Mouse (Mus musculus) hindbrain, embryonic 11.5 days (tissue): Measurements from ENCODE around the gene Hgd. TPM values are rescaled to one million over a fixed set of nuclear protein-coding genes. Genes with fewer than 3 reads are reported as not detected.

Experiments used
- ATAC-seq: fragments of 200-750 bp; cut with Nextera tagmentation; 2 replicates; pipeline ENCODE4 v1.8.0; 2017; ENCODE audit warnings: mild to moderate bottlenecking, moderate TSS enrichment, moderate library complexity; ENCODE audit not compliant: low FRiP score
- DNase-seq: peaks from one replicate; pipeline ENCODE4 v3.0.0-alpha.2; 2015; ENCODE audit warnings: low spot score
- H3K27ac ChIP-seq: fragments of 300-500 bp; sonication (generic); 2 replicates; pipeline ENCODE4 v1.5.1; 2014; ENCODE audit warnings: mild to moderate bottlenecking, low read depth, low read length
- H3K27me3 ChIP-seq: fragments of 300-500 bp; sonication (generic); 2 replicates; pipeline ENCODE4 v1.6.1; 2014; ENCODE audit warnings: mild to moderate bottlenecking, low read length, moderate library complexity, mixed read lengths; ENCODE audit not compliant: control insufficient read depth, insufficient read depth
- H3K36me3 ChIP-seq: fragments of 300-500 bp; sonication (generic); 2 replicates; pipeline ENCODE4 v1.6.1; 2014; ENCODE audit warnings: mild to moderate bottlenecking, low read length, moderate library complexity, mixed read lengths; ENCODE audit not compliant: control insufficient read depth, insufficient read depth
- H3K4me1 ChIP-seq: fragments of 300-500 bp; sonication (generic); replicated peaks from 2 replicates; pipeline ENCODE4 v1.6.1; 2014; ENCODE audit warnings: low read length, mixed read lengths; ENCODE audit not compliant: control insufficient read depth, insufficient read depth
- H3K4me2 ChIP-seq: fragments of 300-500 bp; sonication (generic); replicated peaks from 2 replicates; pipeline ENCODE4 v1.6.1; 2014; ENCODE audit warnings: mild to moderate bottlenecking, low read depth, low read length
- H3K4me3 ChIP-seq: fragments of 300-500 bp; sonication (generic); 2 replicates; pipeline ENCODE4 v1.5.1; 2014; ENCODE audit warnings: low read depth, low read length
- H3K9ac ChIP-seq: fragments of 300-500 bp; sonication (generic); 2 replicates; pipeline ENCODE4 v1.6.1; 2014; ENCODE audit warnings: low read depth, low read length
- H3K9me3 ChIP-seq: fragments of 300-500 bp; sonication (generic); 2 replicates; pipeline ENCODE4 v1.6.1; 2016; ENCODE audit warnings: low read length; ENCODE audit not compliant: control insufficient read depth
- WGBS: fragments of 180-500 bp; shearing (Covaris S2); extraction: QIAGEN DNeasy Blood & Tissue Kit; methylation state at CpG from one replicate; pipeline ENCODE4 v1.1.7; 2014; 5-methylcytosine and 5-hydroxymethylcytosine counted together
- polyA plus RNA-seq: library from polyadenylated mRNA; unstranded; fragments of >200 nt; fragmentation: Nextera tagmentation; extraction: Ambion mirVana; gene quantifications from 2 replicates; pipeline ENCODE4 v1.2.1, GENCODE M21; 2014

Hgd gene
- polyA plus RNA-seq, 1 experiment from 2014 or later: not detected

GRCm38 (mm10) chr16:37611072-37611471 lies 31.1 kb downstream of the Hgd start:
- no peak overlapping the region for H3K4me3 ChIP-seq
- no peak for ATAC-seq
- H3K27ac ChIP-seq: no peak overlapping the region
- no peak overlapping the region for H3K9ac ChIP-seq
- H3K9me3 ChIP-seq: no peaks in the 10 kb centered on the region
- DNase-seq: no peak
- H3K36me3 ChIP-seq: no peaks in the 10 kb centered on the region
- H3K4me1 ChIP-seq: no peaks in the 10 kb centered on the region
- H3K4me2 ChIP-seq: no peak overlapping the region
- WGBS: 60% methylated on average over 7 of the region's 7 CpGs
- H3K27me3 ChIP-seq: no peaks in the 10 kb centered on the region

GRCm38 (mm10) chr16:37612013-37612412 lies 32.1 kb downstream of the Hgd start:
- no peak for DNase-seq
- H3K9ac ChIP-seq: no peak overlapping the region
- WGBS: 88% methylated on average over 5 of the region's 5 CpGs
- no peaks in the 10 kb centered on the region for H3K36me3 ChIP-seq
- no peak for ATAC-seq
- no peaks in the 10 kb centered on the region for H3K4me1 ChIP-seq
- no peaks in the 10 kb centered on the region for H3K27me3 ChIP-seq
- H3K9me3 ChIP-seq: no peaks in the 10 kb centered on the region
- no peak overlapping the region for H3K4me3 ChIP-seq
- H3K27ac ChIP-seq: no peak overlapping the region
- no peak overlapping the region for H3K4me2 ChIP-seq

GRCm38 (mm10) chr16:37614540-37614939 lies 34.6 kb downstream of the Hgd start:
- H3K27ac ChIP-seq: no peak overlapping the region
- WGBS: 91% methylated on average over 9 of the region's 9 CpGs
- no peak overlapping the region for H3K9ac ChIP-seq
- DNase-seq: no peak
- no peak overlapping the region for H3K4me2 ChIP-seq
- H3K4me3 ChIP-seq: no peak overlapping the region
- no peaks in the 10 kb centered on the region for H3K36me3 ChIP-seq
- no peaks in the 10 kb centered on the region for H3K4me1 ChIP-seq
- H3K27me3 ChIP-seq: no peaks in the 10 kb centered on the region
- ATAC-seq: no peak
- H3K9me3 ChIP-seq: no peaks in the 10 kb centered on the region

- no peaks in the 10 kb centered on the region for H3K4me1 ChIP-seq
- ATAC-seq (no peak), DNase-seq (no peak)
- H3K36me3 ChIP-seq: no peaks in the 10 kb centered on the region
- H3K4me3 ChIP-seq: no peak overlapping the region
- H3K9me3 ChIP-seq: no peaks in the 10 kb centered on the region
- H3K9ac ChIP-seq: no peak overlapping the region
- 86% methylated on average over 8 of the region's 8 CpGs for WGBS
- no peak overlapping the region for H3K4me2 ChIP-seq
- no peak overlapping the region for H3K27ac ChIP-seq
- H3K27me3 ChIP-seq: no peaks in the 10 kb centered on the region
Measured at GRCm38 (mm10) chr16:37615429-37615828, 35.5 kb downstream of the Hgd start.

GRCm38 (mm10) chr16:37616104-37616503 lies 36.2 kb downstream of the Hgd start:
- ATAC-seq: no peak
- WGBS: 80% methylated on average over 8 of the region's 8 CpGs
- Histone ChIP-seq H3K36me3 (no peaks in the 10 kb centered on the region), H3K27ac (no peak overlapping the region), H3K4me2 (no peak overlapping the region), H3K27me3 (no peaks in the 10 kb centered on the region), H3K9ac (no peak overlapping the region), H3K9me3 (no peaks in the 10 kb centered on the region), H3K4me1 (no peaks in the 10 kb centered on the region), H3K4me3 (no peak overlapping the region)
- DNase-seq: no peak

GRCm38 (mm10) chr16:37617695-37618094 lies 37.7 kb downstream of the Hgd start:
- Histone ChIP-seq H3K27ac (no peak overlapping the region), H3K4me3 (no peak overlapping the region), H3K4me1 (no peaks in the 10 kb centered on the region), H3K27me3 (no peaks in the 10 kb centered on the region), H3K4me2 (no peak overlapping the region), H3K36me3 (no peaks in the 10 kb centered on the region), H3K9ac (no peak overlapping the region), H3K9me3 (no peaks in the 10 kb centered on the region)
- peak; percentile 29 for DNase-seq
- no peak for ATAC-seq
- 26% methylated on average over 3 of the region's 3 CpGs for WGBS

- Histone ChIP-seq H3K27ac (no peak overlapping the region), H3K4me3 (no peak overlapping the region), H3K4me1 (no peaks in the 10 kb centered on the region), H3K36me3 (no peaks in the 10 kb centered on the region), H3K9me3 (no peaks in the 10 kb centered on the region), H3K4me2 (no peak overlapping the region), H3K9ac (no peak overlapping the region), H3K27me3 (no peaks in the 10 kb centered on the region)
- no peak for DNase-seq
- WGBS: 82% methylated on average over 3 of the region's 3 CpGs
- no peak for ATAC-seq
Measured at GRCm38 (mm10) chr16:37622403-37622802, 42.5 kb downstream of the Hgd start.

GRCm38 (mm10) chr16:37622919-37623318 lies 43.0 kb downstream of the Hgd start:
- H3K4me1 ChIP-seq: no peaks in the 10 kb centered on the region
- ATAC-seq (no peak), DNase-seq (no peak)
- no peaks in the 10 kb centered on the region for H3K9me3 ChIP-seq
- H3K27me3 ChIP-seq: no peaks in the 10 kb centered on the region
- H3K4me3 ChIP-seq: no peak overlapping the region
- H3K27ac ChIP-seq: no peak overlapping the region
- no peak overlapping the region for H3K9ac ChIP-seq
- no peaks in the 10 kb centered on the region for H3K36me3 ChIP-seq
- WGBS: 45% methylated on average over 5 of the region's 5 CpGs
- H3K4me2 ChIP-seq: no peak overlapping the region

- no peaks in the 10 kb centered on the region for H3K4me1 ChIP-seq
- no peaks in the 10 kb centered on the region for H3K9me3 ChIP-seq
- H3K4me2 ChIP-seq: no peak overlapping the region
- DNase-seq (no peak), ATAC-seq (no peak)
- no peak overlapping the region for H3K9ac ChIP-seq
- no peaks in the 10 kb centered on the region for H3K36me3 ChIP-seq
- WGBS: 66% methylated on average over 4 of the region's 4 CpGs
- H3K27ac ChIP-seq: no peak overlapping the region
- H3K4me3 ChIP-seq: no peak overlapping the region
- no peaks in the 10 kb centered on the region for H3K27me3 ChIP-seq
Measured at GRCm38 (mm10) chr16:37626388-37626949, 46.5 kb downstream of the Hgd start.
